ENCODE assay signal across 18 mouse cellular contexts in the genomic region with DNA sequence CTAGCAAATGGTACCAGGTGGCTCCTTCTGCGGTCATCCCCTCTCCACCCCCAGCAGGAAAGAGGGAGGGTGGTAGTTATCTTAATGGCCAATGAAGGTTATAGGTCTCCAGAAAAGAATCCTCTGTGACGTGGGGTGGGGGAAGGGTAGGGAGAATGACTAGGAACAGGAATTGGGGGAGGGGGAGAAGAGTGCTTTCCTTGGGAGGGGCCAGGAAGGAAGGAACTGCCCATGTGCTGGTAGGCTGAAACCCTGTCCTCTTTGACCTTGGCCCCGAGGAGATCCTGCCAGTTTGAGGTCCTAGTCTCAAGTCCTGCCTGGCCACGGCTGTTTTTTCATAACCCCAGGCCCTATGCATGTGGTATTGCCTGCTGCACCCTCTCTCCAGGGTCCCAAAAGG. TPM values are rescaled to one million over a fixed set of nuclear protein-coding genes. Genes with fewer than 3 reads are reported as not detected.
DNase-seq lines count a peak whose midpoint lies in the region; ATAC-seq lines count a peak whose summit lies in the region.
"Had no signal": no experiment of that assay in that cellular context is flagged by ENCODE, and none has a peak within 500 bp of the region (broad histone marks: within the 10 kb centered on the region; RNA-seq: fewer than 3 reads in every experiment).

No protein-coding gene starts in this region.

- DNase-seq in heart, adult 18-20 months: no peak
- no peak for DNase-seq in kidney, adult 18-20 months
- DNase-seq in ES-CJ7 (ENCODE audit: low read depth, low spot score) (peak; percentile 88), ZHBTc4 (ENCODE audit: low read depth, low spot score) (peak; percentile 83)
- no peak for DNase-seq in layer of hippocampus, postnatal 25 days (ENCODE audit: extremely low spot score in 1 of 2, low spot score in 1 of 2)
- no peak for DNase-seq in testis, postnatal 10 days (ENCODE audit: low spot score)
- DNase-seq: cerebellum, adult 9-10 months had no signal

- H3K4me1 ChIP-seq in heart, embryonic 12.5 days (replicated peaks): peaks cover 47% of the 10 kb centered on the region
- peaks cover 33% of the 10 kb centered on the region for H3K4me1 ChIP-seq in kidney, embryonic 15.5 days

- ATAC-seq in heart, embryonic 12.5 days (ENCODE audit: insufficient number of reproducible peaks, low FRiP score): 0 out of 2 replicates have a peak, but pooled peaks have one; percentile 6
- no peak for ATAC-seq in kidney, embryonic 15.5 days (replicated peaks; ENCODE audit: low FRiP score)

- H3K27me3 ChIP-seq in heart, embryonic 12.5 days (replicated peaks): peaks cover 20% of the 10 kb centered on the region
- H3K27me3 ChIP-seq in kidney, embryonic 15.5 days: peaks cover 29% of the 10 kb centered on the region

- 30% methylated on average over 4 of the region's 4 CpGs for WGBS in heart, embryonic 12.5 days
- 8% methylated on average over 4 of the region's 4 CpGs for WGBS in kidney, embryonic 15.5 days

- no peak overlapping the region for H3K4me3 ChIP-seq in heart, embryonic 12.5 days
- H3K4me3 ChIP-seq in kidney, embryonic 15.5 days (replicated peaks): no peak overlapping the region
- H3K4me3 ChIP-seq: embryonic facial prominence, embryonic 12.5 days; neural tube, embryonic 15.5 days had no signal

- no peaks in the 10 kb centered on the region for H3K36me3 ChIP-seq in heart, embryonic 12.5 days
- no peaks in the 10 kb centered on the region for H3K36me3 ChIP-seq in kidney, embryonic 15.5 days
- H3K36me3 ChIP-seq: embryonic facial prominence, embryonic 12.5 days; neural tube, embryonic 15.5 days had no signal

- peak overlapping the region; percentile 73; the same call in 1 of the 2 replicates for H3K27ac ChIP-seq in heart, embryonic 12.5 days (ENCODE audit: poor library complexity, severe bottlenecking)
- H3K27ac ChIP-seq in kidney, embryonic 15.5 days: peak overlapping the region; percentile 73

- no peaks in the 10 kb centered on the region for H3K9me3 ChIP-seq in heart, embryonic 12.5 days (replicated peaks)
- H3K9me3 ChIP-seq in kidney, embryonic 15.5 days (replicated peaks): no peaks in the 10 kb centered on the region
- H3K9me3 ChIP-seq: embryonic facial prominence, embryonic 12.5 days; neural tube, embryonic 15.5 days had no signal

- no peak overlapping the region for H3K9ac ChIP-seq in heart, embryonic 12.5 days
- no peak overlapping the region for H3K9ac ChIP-seq in kidney, embryonic 15.5 days
- H3K9ac ChIP-seq: embryonic facial prominence, embryonic 12.5 days; neural tube, embryonic 15.5 days had no signal

- peak overlapping the region; percentile 27; the same call in 1 of the 2 replicates for H3K4me2 ChIP-seq in heart, embryonic 12.5 days
- no peak overlapping the region for H3K4me2 ChIP-seq in kidney, embryonic 15.5 days
- H3K4me2 ChIP-seq: embryonic facial prominence, embryonic 12.5 days; neural tube, embryonic 15.5 days had no signal

RNA-seq across cellular contexts. Expression of gene 1700020L24Rik, which starts 11.8 kb away (rescaled TPM):
- 1.4 and 1.6 TPM in 2 replicates for polyA plus RNA-seq in heart, embryonic 12.5 days (2016; fragmentation: Nextera tagmentation; extraction: Ambion mirVana)
- not detected for total RNA-seq in heart, adult 18-20 months (2021)
- polyA plus RNA-seq in kidney, embryonic 15.5 days (2015; fragmentation: Nextera tagmentation; extraction: Ambion mirVana): 0.35 TPM in 1 of 2 replicates, not detected in the other
- total RNA-seq in layer of hippocampus, postnatal 25 days (2021): not detected
- total RNA-seq: gastrocnemius, adult 18-20 months; left cerebral cortex, postnatal 10 days; liver, adult 2 months; midbrain, postnatal 0 days had no signal
- polyA plus RNA-seq: liver, adult 2 months had no signal

RNA-seq across cellular contexts. Expression of gene Mmp28, which starts 13.6 kb away (rescaled TPM):
- polyA plus RNA-seq in heart, embryonic 12.5 days (2016; fragmentation: Nextera tagmentation; extraction: Ambion mirVana): 3.4 and 3.5 TPM in 2 replicates
- total RNA-seq in heart, adult 18-20 months (2021): 1 to 10 TPM; 3.0 to 4.7 TPM
- 1.3 and 1.4 TPM in 2 replicates for polyA plus RNA-seq in kidney, embryonic 15.5 days (2015; fragmentation: Nextera tagmentation; extraction: Ambion mirVana)
- 1 to 10 TPM; 2.8 to 3.4 TPM for total RNA-seq in layer of hippocampus, postnatal 25 days (2021)

RNA-seq across cellular contexts. Expression of gene Gas2l2, which starts 20.0 kb away (rescaled TPM):
- polyA plus RNA-seq in heart, embryonic 12.5 days (2016; fragmentation: Nextera tagmentation; extraction: Ambion mirVana): 0.32 TPM in 1 of 2 replicates, not detected in the other
- not detected for total RNA-seq in heart, adult 18-20 months (2021)
- not detected in 2 replicates for polyA plus RNA-seq in kidney, embryonic 15.5 days (2015; fragmentation: Nextera tagmentation; extraction: Ambion mirVana)
- total RNA-seq in layer of hippocampus, postnatal 25 days (2021): under 1 TPM; 0.20 to 0.26 TPM
- total RNA-seq: CH12.LX; gastrocnemius, adult 18-20 months; liver, adult 2 months had no signal
- polyA plus RNA-seq: forebrain, embryonic 11.5 days; liver, adult 2 months; testis, adult 2 months had no signal

RNA-seq across cellular contexts. Expression of gene Taf15, which starts 23.6 kb away (rescaled TPM):
- polyA plus RNA-seq in heart, embryonic 12.5 days (2016; fragmentation: Nextera tagmentation; extraction: Ambion mirVana): 12.1 and 12.9 TPM in 2 replicates
- total RNA-seq in heart, adult 18-20 months (2021): 10 to 100 TPM; 34.2 to 41.5 TPM
- 13.6 and 17.1 TPM in 2 replicates for polyA plus RNA-seq in kidney, embryonic 15.5 days (2015; fragmentation: Nextera tagmentation; extraction: Ambion mirVana)
- total RNA-seq in layer of hippocampus, postnatal 25 days (2021): 10 to 100 TPM; 61.7 to 80.3 TPM

RNA-seq across cellular contexts. Expression of gene Rasl10b, which starts 40.4 kb away (rescaled TPM):
- 13.4 and 13.6 TPM in 2 replicates for polyA plus RNA-seq in heart, embryonic 12.5 days (2016; fragmentation: Nextera tagmentation; extraction: Ambion mirVana)
- total RNA-seq in heart, adult 18-20 months (2021): 10 to 100 TPM; 74.9 to 78.3 TPM
- 1.0 and 1.6 TPM in 2 replicates for polyA plus RNA-seq in kidney, embryonic 15.5 days (2015; fragmentation: Nextera tagmentation; extraction: Ambion mirVana)
- 100 to 1,000 TPM; 222 to 242 TPM for total RNA-seq in layer of hippocampus, postnatal 25 days (2021)

Comparison
In these comparisons a context has a peak if more than half of its experiments do, and no peak if none do; other contexts are left out.
1. DNase-seq: peak in ES-CJ7 (single experiment) and ZHBTc4 (single experiment); none in heart, adult 18-20 months (0 of 2), kidney, adult 18-20 months (single experiment), layer of hippocampus, postnatal 25 days (0 of 2) and testis, postnatal 10 days (single experiment).